Mouse (Mus musculus) limb, embryonic 12.5 days (tissue): ENCODE measurements around the gene Pnp. TPM values are rescaled to one million over a fixed set of nuclear protein-coding genes. Genes with fewer than 3 reads are reported as not detected.
"Not testable (repeated sequence)": the region's sequence is repeated elsewhere in the genome, so short reads cannot be mapped to it uniquely, and the experiment has no call there.

ENCODE experiments used
- ATAC-seq: fragments of 200-750 bp; cut with Nextera tagmentation; 2 replicates; pipeline ENCODE4 v1.8.0; 2017; ENCODE audit warnings: low read depth, moderate TSS enrichment; ENCODE audit not compliant: insufficient number of reproducible peaks, insufficient read depth, low FRiP score, low TSS enrichment
- H3K27ac ChIP-seq: fragments of 300-500 bp; sonication (generic); 2 replicates; pipeline ENCODE4 v1.5.1; 2016; ENCODE audit warnings: mild to moderate bottlenecking, moderate library complexity
- H3K27me3 ChIP-seq: fragments of 300-500 bp; sonication (generic); 2 replicates; pipeline ENCODE4 v1.6.1; 2016; ENCODE audit warnings: mild to moderate bottlenecking, moderate library complexity
- H3K36me3 ChIP-seq: fragments of 300-500 bp; sonication (generic); 2 replicates; pipeline ENCODE4 v1.6.1; 2016; ENCODE audit warnings: mild to moderate bottlenecking, moderate library complexity
- H3K4me1 ChIP-seq: fragments of 300-500 bp; sonication (generic); replicated peaks from 2 replicates; pipeline ENCODE4 v1.6.1; 2016
- H3K4me2 ChIP-seq: fragments of 300-500 bp; sonication (generic); 2 replicates; pipeline ENCODE4 v1.6.1; 2016; ENCODE audit warnings: mild to moderate bottlenecking, moderate library complexity
- H3K4me3 ChIP-seq: fragments of 300-500 bp; sonication (generic); replicated peaks from 2 replicates; pipeline ENCODE4 v1.5.1; 2016; ENCODE audit warnings: mild to moderate bottlenecking
- H3K9ac ChIP-seq: fragments of 300-500 bp; sonication (generic); replicated peaks from 2 replicates; pipeline ENCODE4 v1.6.1; 2016; ENCODE audit warnings: mild to moderate bottlenecking, moderate library complexity
- H3K9me3 ChIP-seq: fragments of 300-500 bp; sonication (generic); 2 replicates; pipeline ENCODE4 v1.6.1; 2016; ENCODE audit warnings: mild to moderate bottlenecking, moderate library complexity
- WGBS: fragments of 180-500 bp; shearing (Covaris S2); methylation state at CpG from one replicate; pipeline ENCODE4 v1.1.7; 2016; 5-methylcytosine and 5-hydroxymethylcytosine counted together
- polyA plus RNA-seq: library from polyadenylated mRNA; unstranded; fragments of >200 nt; fragmentation: Nextera tagmentation; extraction: Ambion mirVana; gene quantifications from 2 replicates; pipeline ENCODE4 v1.2.1, GENCODE M21; 2016

The Pnp gene
- polyA plus RNA-seq, 1 experiment from 2014 or later = 67.2 TPM

GRCm38 (mm10) chr14:50903973-50904827 lies 26.7 kb upstream of the Pnp start:
- peak overlapping the region; percentile 62 for H3K4me2 ChIP-seq
- H3K27me3 ChIP-seq = peaks cover 6% of the 10 kb centered on the region; the same call in 1 of the 2 replicates
- H3K4me1 ChIP-seq = peaks cover 8% of the 10 kb centered on the region
- peak overlapping the region; percentile 41 for H3K4me3 ChIP-seq
- WGBS = 5% methylated on average over 26 of the region's 26 CpGs
- H3K27ac ChIP-seq = peak overlapping the region; percentile 41; the same call in 1 of the 2 replicates
- ATAC-seq = peak; percentile 71; the same call in 1 of the 2 replicates
- no peaks in the 10 kb centered on the region for H3K36me3 ChIP-seq
- H3K9ac ChIP-seq = peak overlapping the region; percentile 42
- H3K9me3 ChIP-seq = no peaks in the 10 kb centered on the region

DNA sequence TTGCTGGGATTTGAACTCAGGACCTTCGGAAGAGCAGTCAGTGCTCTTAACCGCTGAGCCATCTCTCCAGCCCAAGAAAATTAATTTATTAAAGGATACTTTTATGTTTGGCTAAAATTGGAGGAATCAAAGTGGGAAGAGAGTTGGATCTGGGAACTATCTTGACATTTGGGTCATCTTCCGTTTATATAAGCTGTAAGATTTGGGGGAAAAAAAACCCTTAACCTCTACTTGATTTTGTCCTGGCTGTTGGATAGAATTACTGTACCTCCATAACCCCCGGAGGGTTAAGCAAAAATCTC lies 26.1 kb upstream of the Pnp start:
- WGBS = 85% methylated on average over 4 of the region's 4 CpGs
- H3K27ac ChIP-seq = no peak overlapping the region

GRCm38 (mm10) chr14:50905327-50905726 lies 25.6 kb upstream of the Pnp start:
- not testable (repeated sequence) for H3K9me3 ChIP-seq, H3K27me3 ChIP-seq, H3K9ac ChIP-seq, H3K4me1 ChIP-seq, ATAC-seq, H3K4me3 ChIP-seq, H3K4me2 ChIP-seq, H3K27ac ChIP-seq, H3K36me3 ChIP-seq

More for the DNA sequence above, 26.1 kb upstream of the Pnp start:
- no peaks in the 10 kb centered on the region for H3K36me3 ChIP-seq
- H3K9ac ChIP-seq = no peak overlapping the region
- no peak overlapping the region for H3K4me2 ChIP-seq
- H3K9me3 ChIP-seq = no peaks in the 10 kb centered on the region
- peaks cover 8% of the 10 kb centered on the region for H3K4me1 ChIP-seq
- no peak for ATAC-seq
- no peak overlapping the region for H3K4me3 ChIP-seq
- H3K27me3 ChIP-seq = peaks cover 6% of the 10 kb centered on the region; the same call in 1 of the 2 replicates

GRCm38 (mm10) chr14:50908126-50908525 lies 22.8 kb upstream of the Pnp start:
- Histone ChIP-seq H3K9me3 (no peaks in the 10 kb centered on the region), H3K9ac (no peak overlapping the region), H3K4me3 (no peak overlapping the region), H3K27ac (no peak overlapping the region), H3K4me1 (peaks cover 8% of the 10 kb centered on the region), H3K36me3 (peaks cover 27% of the 10 kb centered on the region), H3K4me2 (no peak overlapping the region), H3K27me3 (no peaks in the 10 kb centered on the region)
- ATAC-seq = no peak
- WGBS = 76% methylated on average over 4 of the region's 4 CpGs

- no peak for ATAC-seq
- Histone ChIP-seq H3K36me3 (peaks cover 57% of the 10 kb centered on the region), H3K4me1 (no peaks in the 10 kb centered on the region), H3K9me3 (no peaks in the 10 kb centered on the region), H3K27ac (no peak overlapping the region), H3K9ac (no peak overlapping the region), H3K4me3 (no peak overlapping the region), H3K4me2 (no peak overlapping the region), H3K27me3 (no peaks in the 10 kb centered on the region)
- WGBS = 61% methylated on average over 3 of the region's 3 CpGs
Observed at GRCm38 (mm10) chr14:50911356-50911755, 19.5 kb upstream of the Pnp start.

GRCm38 (mm10) chr14:50923437-50923836 lies 7.4 kb upstream of the Pnp start:
- not testable (repeated sequence) for ATAC-seq, H3K27me3 ChIP-seq, H3K27ac ChIP-seq, H3K9me3 ChIP-seq
- H3K4me3 ChIP-seq = peak overlapping the region; percentile 83
- 74% methylated on average over 1 of the region's 1 CpGs for WGBS
- H3K9ac ChIP-seq = peak overlapping the region; percentile 81
- H3K36me3 ChIP-seq = peaks cover 47% of the 10 kb centered on the region
- peak overlapping the region; percentile 76 for H3K4me2 ChIP-seq
- peaks cover 17% of the 10 kb centered on the region for H3K4me1 ChIP-seq

DNA sequence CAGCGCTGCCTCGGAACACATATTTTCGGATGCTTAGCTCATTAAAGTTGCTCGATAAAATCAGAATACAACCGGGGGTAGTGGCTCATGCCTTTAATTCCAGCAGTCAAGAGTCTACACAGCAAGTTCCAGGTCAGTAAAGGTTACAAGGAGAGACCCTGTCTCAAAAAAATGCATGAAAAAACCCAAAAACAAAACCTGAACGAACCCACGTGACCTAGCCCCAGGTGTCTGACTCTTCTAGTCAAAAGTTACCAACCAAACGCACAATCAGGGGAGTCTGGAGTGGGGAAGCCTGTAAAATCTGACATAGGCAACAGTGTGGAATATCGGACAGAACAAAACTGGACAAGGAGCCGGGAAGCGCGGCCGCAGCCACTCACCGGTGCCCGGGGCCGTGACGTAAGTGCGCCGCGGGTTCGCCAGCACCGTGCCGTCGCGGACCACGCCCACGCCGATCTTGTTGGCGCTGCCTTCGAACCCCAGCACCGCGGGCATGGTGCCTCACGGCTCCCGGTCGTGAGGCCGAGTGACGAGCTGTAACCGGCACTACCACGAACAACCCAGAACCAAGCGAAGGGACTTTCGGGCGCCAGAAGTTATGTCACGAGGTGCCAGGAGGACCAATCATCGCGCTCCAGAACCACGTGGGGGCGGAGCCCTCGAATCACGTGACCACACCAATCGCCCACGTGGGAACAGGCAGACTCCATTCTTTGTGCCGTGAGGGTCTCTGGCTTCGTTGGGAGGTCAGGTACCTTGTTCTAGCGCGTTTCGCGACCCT lies 6.4 kb upstream of the Pnp start, which contains the start of the genes Osgep and Apex1:
Osgep (minus strand) TSS at position 613 of the 784 bp plus-strand sequence.
Apex1 (plus strand) TSS at position 688 of the 784 bp plus-strand sequence.
- Histone ChIP-seq H3K4me3 (peak within 1 kb of the TSS; percentile 83), H3K9ac (peak within 1 kb of the TSS; percentile 81), H3K27ac (peak within 1 kb of the TSS; percentile 94), H3K9me3 (no peaks in the 10 kb centered on the region), H3K36me3 (peaks cover 49% of the 10 kb centered on the region), H3K4me2 (peak within 1 kb of the TSS; percentile 76), H3K27me3 (no peaks in the 10 kb centered on the region), H3K4me1 (peaks cover 17% of the 10 kb centered on the region)
- ATAC-seq = peak; percentile 95
- WGBS = under 1% methylated on average over 57 of the region's 57 CpGs

GRCm38 (mm10) chr14:50925111-50925920 lies 5.6 kb upstream of the Pnp start:
- Histone ChIP-seq H3K4me3 (peak overlapping the region; percentile 83), H3K9me3 (no peaks in the 10 kb centered on the region), H3K27ac (peak overlapping the region; percentile 94), H3K9ac (peak overlapping the region; percentile 81), H3K36me3 (peaks cover 44% of the 10 kb centered on the region), H3K27me3 (no peaks in the 10 kb centered on the region), H3K4me2 (peak overlapping the region; percentile 76), H3K4me1 (peaks cover 24% of the 10 kb centered on the region)
- no peak for ATAC-seq
- WGBS = 2% methylated on average over 38 of the region's 38 CpGs

GRCm38 (mm10) chr14:50927366-50927765 lies 3.5 kb upstream of the Pnp start:
- Histone ChIP-seq H3K9ac (no peak overlapping the region), H3K4me1 (peaks cover 27% of the 10 kb centered on the region), H3K27me3 (no peaks in the 10 kb centered on the region), H3K27ac (no peak overlapping the region), H3K9me3 (no peaks in the 10 kb centered on the region), H3K36me3 (peaks cover 36% of the 10 kb centered on the region), H3K4me3 (0 out of 2 replicates have a peak overlapping the region, but pooled peaks have one; percentile 2), H3K4me2 (no peak overlapping the region)
- WGBS = 85% methylated on average over 3 of the region's 3 CpGs
- no peak for ATAC-seq

GRCm38 (mm10) chr14:50929951-50930350 lies 931 bp upstream of the Pnp start:
- H3K9me3 ChIP-seq = no peaks in the 10 kb centered on the region
- no peak for ATAC-seq
- peak overlapping the region; percentile 82; the same call in 1 of the 2 replicates for H3K27ac ChIP-seq
- peak overlapping the region; percentile 91 for H3K9ac ChIP-seq
- H3K4me3 ChIP-seq = peak overlapping the region; percentile 95
- peaks cover 36% of the 10 kb centered on the region for H3K36me3 ChIP-seq
- peak overlapping the region; percentile 69 for H3K4me2 ChIP-seq
- peaks cover 21% of the 10 kb centered on the region for H3K4me1 ChIP-seq
- H3K27me3 ChIP-seq = no peaks in the 10 kb centered on the region
- whole genome bisulfite sequencing = 18% methylated on average over 10 of the region's 10 CpGs
